Mouse (Mus musculus): Measurements from ENCODE around the gene Megf11.

- TF ChIP-seq CTCF (IDR thresholded peaks at IDR 0.05; ENCODE audit: low read depth, low read length) = no peak
- TF ChIP-seq TAL1 (conservative IDR thresholded peaks at IDR 0.05; ENCODE audit: low read depth, low read length) = no peak
Measured at GRCm38 (mm10) chr9:64575658-64576057, 190.2 kb downstream of the Megf11 start.

All from G1E (cell line).